Mouse (Mus musculus) olfactory bulb, adult 2 months (tissue): ENCODE data around the gene Sh3rf1.

Experiments used
- CTCF ChIP-seq: fragments of 200-500 bp; IDR thresholded peaks from 2 replicates; pipeline ENCODE4 v1.5.1; 2012; ENCODE audit warnings: low read depth, mild to moderate bottlenecking, low read length, moderate library complexity; ENCODE audit not compliant: insufficient read depth
- POLR2A ChIP-seq: fragments of 200-500 bp; IDR thresholded peaks from 2 replicates; pipeline ENCODE4 v1.6.1; 2012; ENCODE audit warnings: mild to moderate bottlenecking, low read depth, low read length, moderate library complexity; ENCODE audit not compliant: insufficient read depth

DNA sequence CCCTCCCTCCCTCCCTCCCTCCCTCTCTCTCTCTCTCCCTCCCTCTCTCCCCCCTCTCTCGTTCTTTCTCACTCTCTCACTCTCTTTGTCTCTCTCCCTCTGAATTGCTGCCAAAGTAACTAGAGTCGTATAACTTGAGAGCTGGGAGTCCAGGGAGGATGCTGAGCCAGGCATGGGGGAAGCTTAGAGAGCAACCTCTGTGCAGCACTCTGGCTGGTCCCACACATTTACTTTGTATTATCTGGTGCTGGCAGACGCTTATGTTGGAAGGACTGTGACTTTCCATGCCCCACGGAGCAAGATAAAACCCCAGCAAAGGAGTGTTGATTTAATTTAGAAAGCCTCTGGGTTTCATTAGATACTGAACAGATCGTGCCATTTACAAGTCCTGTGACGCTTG lies 196.5 kb downstream of the Sh3rf1 start:
- TF ChIP-seq POLR2A (no peak), CTCF (no peak)
